Mouse (Mus musculus): ENCODE results near the gene Cdh3.

DNA sequence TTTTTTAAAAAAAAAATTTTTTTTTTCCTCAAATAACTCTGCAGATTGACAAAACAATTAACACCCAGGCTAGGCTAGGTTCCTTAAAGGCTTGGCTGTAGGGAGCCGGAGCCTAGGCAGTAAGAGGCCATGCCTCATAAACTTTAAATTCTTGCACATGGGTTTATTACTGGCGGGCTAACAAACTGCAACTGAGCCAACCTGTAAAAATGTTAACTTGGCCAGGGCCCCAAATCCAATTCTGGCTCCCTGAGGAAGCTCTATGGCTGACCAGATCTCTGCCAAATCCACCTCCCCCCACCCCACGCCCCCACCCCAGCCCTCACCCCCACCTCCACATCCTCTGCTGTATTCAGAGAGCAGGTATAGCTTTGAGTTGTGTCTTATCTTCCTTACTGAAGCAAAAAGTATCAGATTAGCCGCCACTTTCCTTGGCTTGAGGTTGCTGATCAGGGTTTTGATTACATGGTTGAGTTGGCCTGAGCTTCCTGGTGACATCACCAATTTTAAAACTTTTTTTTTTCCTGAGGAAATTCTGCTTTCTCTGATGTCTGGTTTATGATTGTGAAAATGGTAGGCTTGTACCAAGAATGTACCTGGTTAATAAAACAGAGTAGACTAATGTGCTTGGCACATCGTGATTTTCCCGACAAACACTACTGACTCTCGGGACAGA is 1.9 kb downstream of the Cdh3 start:
- TF ChIP-seq CTCF (conservative IDR thresholded peaks at IDR 0.05; ENCODE audit: low read length) (no peak), NANOG (IDR thresholded peaks at IDR 0.05; ENCODE audit: borderline replicate concordance, low read length) (no peak), POU5F1 (IDR thresholded peaks at IDR 0.05; ENCODE audit: borderline replicate concordance, low read length) (no peak)
